Mouse (Mus musculus): ENCODE measurements at regions not wholly inside any gene's neighbourhood (a gene's known extent, or its start where the extent isn't known, plus 50 kb on each side); places are given as distances from the start of the nearest gene placed in this dataset.
"Not testable (repeated sequence)": the region's sequence is repeated elsewhere in the genome, so short reads cannot be mapped to it uniquely, and the experiment has no call there.

DNA sequence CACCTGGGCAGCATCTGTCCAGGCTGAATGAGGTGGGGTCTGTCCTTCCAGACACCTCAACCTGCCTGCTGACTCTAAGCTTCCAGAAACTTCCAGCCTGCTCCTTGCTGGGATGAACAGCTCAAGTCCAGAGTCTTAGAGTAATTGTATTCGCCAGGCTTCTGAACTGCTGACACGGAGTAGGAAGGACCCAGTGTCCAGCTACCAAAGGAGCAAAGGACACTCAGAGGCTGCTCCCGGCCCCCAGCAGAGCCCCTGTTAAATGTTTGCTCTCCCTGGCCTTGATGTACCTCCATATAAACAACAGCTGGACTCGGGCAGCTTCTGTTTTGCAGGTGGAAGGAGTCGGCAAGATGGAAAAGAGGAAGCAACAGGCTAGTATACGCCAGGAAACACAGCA lies 137.5 kb downstream of the Katnal1 start:
- Histone ChIP-seq H3K27ac (no peak overlapping the region), H3K4me3 (ENCODE audit: inconsistent target) (no peak overlapping the region), H3K36me3 (ENCODE audit: inconsistent target) (no peaks in the 10 kb centered on the region), H3K79me2 (ENCODE audit: inconsistent target) (no peaks in the 10 kb centered on the region)
- WGBS (ENCODE audit: missing documents): 47% methylated on average over 6 of the region's 6 CpGs

DNA sequence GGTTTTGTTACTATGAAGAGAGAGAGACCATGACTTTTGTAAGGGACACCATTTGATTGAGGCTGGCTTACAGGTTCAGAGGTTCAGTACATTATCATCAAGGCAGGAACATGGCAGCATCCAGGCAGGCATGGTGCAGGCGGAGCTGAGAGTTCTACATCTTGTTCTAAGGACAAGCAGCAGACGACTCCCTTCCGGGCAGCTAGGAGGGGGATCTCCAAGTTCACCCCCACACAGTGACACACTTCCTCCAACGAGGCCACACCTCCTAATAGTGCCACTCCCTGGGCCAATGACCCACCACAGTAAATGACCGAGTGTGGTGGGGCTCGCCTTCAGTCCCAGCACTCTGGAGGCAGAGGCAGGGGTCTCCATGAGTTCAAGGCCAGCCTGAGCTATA lies 138.8 kb downstream of the Katnal1 start:
- not testable (repeated sequence) for H3K4me3 ChIP-seq (ENCODE audit: inconsistent target)
- WGBS (ENCODE audit: missing documents): 76% methylated on average over 6 of the region's 6 CpGs

DNA sequence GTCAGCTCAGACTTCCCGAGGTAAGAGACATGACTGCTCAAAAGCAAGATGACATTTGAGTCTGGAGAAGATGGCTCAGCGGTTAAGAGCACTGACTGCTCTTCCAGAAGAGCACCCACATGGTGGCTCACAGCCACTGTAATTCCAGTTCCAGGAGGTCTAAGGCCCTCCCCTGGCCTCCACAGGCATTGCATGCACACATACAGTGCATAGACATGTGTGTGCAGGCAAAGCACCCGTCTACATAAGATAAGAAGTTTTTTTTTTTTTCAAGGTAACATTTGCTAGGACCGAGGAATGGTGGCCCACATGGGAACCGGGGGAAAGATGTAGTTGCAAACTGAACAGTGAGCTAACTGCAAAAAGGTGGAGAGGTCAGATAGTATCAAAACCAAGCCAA lies 139.3 kb downstream of the Katnal1 start:
- H3K79me2 ChIP-seq (ENCODE audit: inconsistent target): no peaks in the 10 kb centered on the region
- H3K36me3 ChIP-seq (ENCODE audit: inconsistent target): no peaks in the 10 kb centered on the region
- 92% methylated on average over 5 of the region's 5 CpGs for WGBS (ENCODE audit: missing documents)
- H3K27ac ChIP-seq: no peak overlapping the region
- H3K4me3 ChIP-seq (ENCODE audit: inconsistent target): no peak overlapping the region

More for the DNA sequence above, 138.8 kb downstream of the Katnal1 start:
- not testable (repeated sequence) for H3K36me3 ChIP-seq (ENCODE audit: inconsistent target); H3K79me2 ChIP-seq (ENCODE audit: inconsistent target); H3K27ac ChIP-seq

DNA sequence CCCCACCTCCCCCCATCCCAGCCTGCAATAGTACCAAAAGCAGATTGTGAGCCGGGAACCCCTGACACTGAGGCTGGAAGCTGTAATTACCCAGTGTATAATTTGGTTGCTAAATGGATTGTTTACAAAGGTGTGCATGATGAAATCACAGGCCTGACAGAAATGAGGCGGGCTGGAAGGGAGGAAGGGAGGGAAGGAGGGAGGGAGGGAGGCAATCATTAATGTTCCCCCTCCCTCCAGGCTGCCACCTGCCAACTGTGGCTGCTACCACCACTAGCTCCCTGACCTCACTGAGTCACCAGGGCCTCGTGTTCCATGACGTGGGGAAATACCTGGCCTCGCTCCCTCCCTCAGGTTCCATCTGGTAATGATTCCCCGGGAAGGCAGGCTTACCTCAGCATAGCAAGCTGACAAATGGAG lies 140.0 kb downstream of the Katnal1 start:
- Histone ChIP-seq H3K4me3 (ENCODE audit: inconsistent target) (no peak overlapping the region), H3K27ac (no peak overlapping the region), H3K36me3 (ENCODE audit: inconsistent target) (no peaks in the 10 kb centered on the region), H3K79me2 (ENCODE audit: inconsistent target) (no peaks in the 10 kb centered on the region)
- WGBS (ENCODE audit: missing documents): 69% methylated on average over 5 of the region's 6 CpGs

DNA sequence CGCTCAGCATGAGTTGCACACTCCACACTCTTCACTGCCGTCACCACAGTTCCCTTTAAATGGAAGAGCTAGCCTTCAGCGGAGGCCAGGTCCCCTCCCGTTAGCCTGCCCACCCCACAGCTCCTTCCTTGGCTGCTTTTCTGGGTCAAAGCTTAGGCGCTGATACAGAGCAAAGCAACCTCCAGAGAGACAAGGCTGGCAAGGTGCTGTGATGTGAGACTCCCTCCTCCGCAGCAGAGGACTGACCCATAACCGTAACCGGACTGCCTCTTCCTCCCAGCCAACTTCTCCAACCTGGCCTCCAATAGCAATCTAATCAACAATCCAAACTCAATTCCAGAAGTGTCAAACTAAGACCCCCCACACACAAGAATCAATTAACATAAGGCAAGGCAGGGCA lies 140.4 kb downstream of the Katnal1 start:
- 96% methylated on average over 8 of the region's 8 CpGs for WGBS (ENCODE audit: missing documents)
- no peaks in the 10 kb centered on the region for H3K79me2 ChIP-seq (ENCODE audit: inconsistent target)

DNA sequence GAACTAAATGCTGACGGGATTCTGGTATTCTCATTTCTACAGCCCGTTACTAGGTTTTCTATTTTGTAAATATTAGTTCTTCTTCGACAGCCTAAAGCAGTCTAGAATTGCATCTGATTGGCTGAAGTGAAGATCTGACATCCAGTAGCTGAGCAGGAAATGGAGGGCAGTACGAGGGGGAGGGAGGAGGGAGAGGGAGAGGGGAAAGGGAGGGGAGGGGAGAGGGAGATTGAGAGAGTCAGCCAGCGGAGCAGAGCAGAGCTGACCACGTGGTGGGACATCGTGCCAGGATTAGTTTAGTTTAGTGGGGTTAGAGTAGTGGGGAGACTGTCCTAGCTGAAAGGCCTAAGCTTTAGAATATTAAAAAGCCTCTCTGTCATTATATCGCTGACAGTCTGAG lies 141.8 kb downstream of the Katnal1 start:
- Histone ChIP-seq H3K36me3 (ENCODE audit: inconsistent target) (no peaks in the 10 kb centered on the region), H3K4me3 (ENCODE audit: inconsistent target) (no peak overlapping the region), H3K27ac (no peak overlapping the region), H3K79me2 (ENCODE audit: inconsistent target) (no peaks in the 10 kb centered on the region)
- 41% methylated on average over 8 of the region's 8 CpGs for WGBS (ENCODE audit: missing documents)

More for the DNA sequence above, 140.4 kb downstream of the Katnal1 start:
- no peak overlapping the region for H3K27ac ChIP-seq
- no peak overlapping the region for H3K4me3 ChIP-seq (ENCODE audit: inconsistent target)
- no peaks in the 10 kb centered on the region for H3K36me3 ChIP-seq (ENCODE audit: inconsistent target)

DNA sequence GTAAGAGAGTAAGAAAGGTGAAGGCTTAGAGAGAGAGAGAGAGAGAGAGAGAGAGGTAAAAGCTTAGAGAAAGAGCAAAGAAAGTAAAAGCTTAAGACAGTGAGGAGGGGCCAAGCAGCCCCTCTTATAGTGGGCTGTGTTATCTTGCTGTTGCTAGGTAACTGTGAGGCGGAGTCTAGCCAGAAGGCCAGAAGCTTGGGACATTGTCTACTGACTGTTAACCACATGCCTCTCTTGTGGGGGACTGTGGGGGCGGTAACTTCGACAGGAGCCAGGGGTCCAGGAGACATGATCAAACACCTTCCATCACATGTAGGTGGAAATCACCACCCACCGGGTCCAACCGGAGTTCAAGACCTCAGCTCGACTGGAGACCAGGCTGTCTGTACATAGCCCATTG lies 148.0 kb downstream of the Katnal1 start:
- WGBS (ENCODE audit: missing documents): 80% methylated on average over 6 of the region's 6 CpGs
- H3K79me2 ChIP-seq (ENCODE audit: inconsistent target); H3K27ac ChIP-seq: not testable (repeated sequence)

DNA sequence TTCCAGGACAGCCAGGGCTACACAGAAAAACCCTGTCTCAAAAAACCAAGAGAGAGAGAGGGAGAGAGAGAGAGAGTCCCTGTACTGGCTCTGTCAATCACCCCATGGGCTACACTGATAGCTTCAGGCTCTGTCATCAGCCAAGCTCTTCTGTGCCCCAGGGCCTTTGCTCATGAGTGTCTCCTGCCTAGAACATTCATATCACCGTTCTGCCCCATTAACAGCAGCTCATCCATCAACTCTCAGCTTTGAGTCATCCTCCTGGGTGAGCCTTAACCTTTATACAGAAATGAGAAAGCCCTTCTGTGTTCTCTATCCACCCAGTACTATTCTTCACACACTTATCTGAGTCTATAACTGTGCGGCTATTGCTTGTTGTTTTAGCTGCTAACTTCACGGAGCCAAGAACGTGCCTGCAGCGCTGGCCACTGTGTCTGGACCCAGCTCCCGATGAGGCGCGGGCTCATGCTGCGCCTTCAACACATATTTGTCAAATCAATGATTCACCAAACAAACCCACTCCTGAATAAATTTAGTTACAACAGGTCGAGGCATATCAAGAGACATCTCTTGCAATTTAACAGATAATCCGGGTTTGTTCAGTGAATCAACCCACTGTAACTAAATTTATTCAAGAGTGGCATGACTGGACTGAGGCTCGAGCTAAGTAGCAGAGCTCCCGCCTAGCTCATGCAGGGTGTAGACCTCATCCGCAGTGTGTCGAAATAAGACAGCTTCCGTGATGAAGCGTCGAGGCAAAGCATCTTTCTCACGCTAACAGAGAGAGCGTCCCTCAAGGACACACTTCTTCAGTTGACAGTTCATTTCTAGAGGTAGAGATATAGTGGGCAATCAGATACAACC lies 152.1 kb downstream of the Katnal1 start:
- no peaks in the 10 kb centered on the region for H3K79me2 ChIP-seq (ENCODE audit: inconsistent target)
- 96% methylated on average over 20 of the region's 20 CpGs for WGBS (ENCODE audit: missing documents)
- no peak overlapping the region for H3K4me3 ChIP-seq (ENCODE audit: inconsistent target)
- H3K36me3 ChIP-seq (ENCODE audit: inconsistent target): no peaks in the 10 kb centered on the region
- no peak overlapping the region for H3K27ac ChIP-seq

More for the DNA sequence above, 148.0 kb downstream of the Katnal1 start:
- not testable (repeated sequence) for H3K4me3 ChIP-seq (ENCODE audit: inconsistent target); H3K36me3 ChIP-seq (ENCODE audit: inconsistent target)

DNA sequence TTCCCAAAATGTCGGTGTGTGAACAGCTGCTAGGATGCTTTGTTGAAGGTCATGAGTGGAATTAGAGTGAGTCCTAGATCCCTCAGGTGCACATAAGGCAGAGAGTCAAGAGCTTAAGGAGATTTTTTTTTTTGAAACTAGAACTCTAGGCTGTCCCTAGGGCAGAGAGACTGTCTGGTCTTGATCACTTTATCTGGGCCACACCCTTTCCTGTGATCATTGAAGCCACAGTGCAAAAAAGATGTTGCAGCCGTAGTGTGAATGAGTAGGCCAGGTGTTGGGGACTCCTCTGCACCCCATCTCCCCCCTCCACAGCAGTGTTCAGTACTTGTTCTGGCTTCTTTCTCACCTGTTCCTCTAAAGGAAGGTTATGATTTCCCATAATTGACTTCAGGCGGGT lies 153.9 kb downstream of the Katnal1 start:
- Histone ChIP-seq H3K27ac (no peak overlapping the region), H3K79me2 (ENCODE audit: inconsistent target) (no peaks in the 10 kb centered on the region), H3K36me3 (ENCODE audit: inconsistent target) (no peaks in the 10 kb centered on the region), H3K4me3 (ENCODE audit: inconsistent target) (no peak overlapping the region)
- 84% methylated on average over 2 of the region's 3 CpGs for WGBS (ENCODE audit: missing documents)

DNA sequence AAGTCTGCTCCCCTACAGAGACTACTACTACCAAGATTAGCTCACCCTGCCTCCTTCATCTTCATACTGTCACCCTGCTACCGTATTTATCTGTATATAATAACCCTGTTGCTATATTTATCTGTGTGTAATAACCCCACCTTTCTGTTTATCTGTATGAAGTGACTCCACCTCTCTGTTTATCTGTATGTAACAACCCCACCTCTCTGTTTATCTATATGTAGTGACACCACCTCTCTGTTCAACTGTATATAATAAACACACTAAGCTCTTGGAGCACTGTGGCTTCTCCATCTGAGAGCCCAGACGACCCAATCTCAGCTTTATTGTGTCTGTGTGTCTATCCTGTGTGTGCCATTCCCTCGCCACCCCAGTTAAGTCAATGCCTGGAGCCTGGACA lies 154.7 kb downstream of the Katnal1 start:
- no peak overlapping the region for H3K27ac ChIP-seq

DNA sequence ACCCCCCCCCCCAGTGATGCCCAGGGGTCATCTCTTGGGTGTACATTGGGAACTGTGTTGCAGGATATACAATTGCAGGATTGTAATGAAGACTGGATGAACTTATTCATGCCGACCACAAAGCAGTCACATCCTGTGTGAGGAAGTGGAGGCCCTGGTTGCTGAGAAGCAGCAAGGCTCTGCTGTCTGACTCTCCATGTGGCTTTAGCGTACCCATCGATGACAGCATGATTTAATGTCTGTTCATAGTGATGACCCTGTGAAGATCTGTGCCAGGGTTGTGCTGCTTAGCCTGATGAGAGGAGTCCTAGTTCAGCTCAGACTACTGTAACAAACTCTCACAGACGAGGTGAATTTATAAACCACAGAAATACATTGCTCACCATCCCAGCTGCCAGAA lies 159.7 kb downstream of the Katnal1 start:
- Histone ChIP-seq H3K79me2 (ENCODE audit: inconsistent target) (no peaks in the 10 kb centered on the region), H3K4me3 (ENCODE audit: inconsistent target) (no peak overlapping the region), H3K27ac (no peak overlapping the region), H3K36me3 (ENCODE audit: inconsistent target) (no peaks in the 10 kb centered on the region)
- WGBS (ENCODE audit: missing documents): 15% methylated on average over 4 of the region's 4 CpGs

More for the DNA sequence above, 154.7 kb downstream of the Katnal1 start:
- 84% methylated on average over 3 of the region's 3 CpGs for WGBS (ENCODE audit: missing documents)
- Histone ChIP-seq H3K4me3 (ENCODE audit: inconsistent target) (no peak overlapping the region), H3K36me3 (ENCODE audit: inconsistent target) (no peaks in the 10 kb centered on the region), H3K79me2 (ENCODE audit: inconsistent target) (no peaks in the 10 kb centered on the region)

DNA sequence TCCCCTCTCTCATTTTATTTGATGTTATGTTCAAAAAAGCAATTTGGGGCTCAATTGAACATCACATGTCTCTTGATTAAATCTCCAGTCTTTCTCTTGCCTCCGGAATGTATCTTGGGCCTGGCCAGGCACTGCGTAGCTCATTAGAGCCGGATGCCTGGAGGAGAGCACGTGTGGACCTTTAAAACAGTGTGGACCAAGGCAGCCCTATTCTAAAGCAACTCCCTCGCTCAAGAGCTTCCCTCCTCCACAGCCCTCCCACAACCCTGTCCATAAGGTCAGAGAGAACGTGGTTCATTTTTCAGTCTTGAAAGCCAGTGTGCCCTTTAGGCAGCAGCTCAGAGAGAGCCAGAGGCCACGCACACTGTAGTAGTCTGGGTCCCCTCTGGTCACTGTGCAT lies 160.8 kb downstream of the Katnal1 start:
- WGBS (ENCODE audit: missing documents): 98% methylated on average over 7 of the region's 7 CpGs
- no peaks in the 10 kb centered on the region for H3K79me2 ChIP-seq (ENCODE audit: inconsistent target)
- H3K36me3 ChIP-seq (ENCODE audit: inconsistent target): no peaks in the 10 kb centered on the region
- H3K4me3 ChIP-seq (ENCODE audit: inconsistent target): no peak overlapping the region
- H3K27ac ChIP-seq: no peak overlapping the region

DNA sequence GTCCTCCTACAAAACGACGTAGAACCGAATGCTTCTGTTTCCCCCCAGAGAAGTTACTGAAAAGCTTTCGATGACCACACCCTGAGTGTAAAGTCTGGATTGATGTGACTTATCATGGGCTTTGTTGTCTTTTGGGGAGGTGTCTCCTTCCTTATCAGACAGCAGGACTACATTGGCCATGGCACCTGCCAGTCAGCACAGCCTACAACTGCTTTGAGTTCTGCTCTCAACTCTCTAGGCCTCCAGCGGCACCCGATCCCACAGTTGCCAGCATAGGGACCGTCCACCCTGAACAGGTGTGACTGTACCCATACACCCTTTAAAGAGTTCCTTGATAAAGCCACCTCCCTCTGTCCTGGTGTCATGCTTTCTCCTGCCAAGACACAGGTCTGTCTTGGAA lies 163.1 kb downstream of the Katnal1 start:
- Histone ChIP-seq H3K4me3 (ENCODE audit: inconsistent target) (no peak overlapping the region), H3K79me2 (ENCODE audit: inconsistent target) (no peaks in the 10 kb centered on the region), H3K36me3 (ENCODE audit: inconsistent target) (no peaks in the 10 kb centered on the region), H3K27ac (no peak overlapping the region)
- 92% methylated on average over 7 of the region's 7 CpGs for WGBS (ENCODE audit: missing documents)

DNA sequence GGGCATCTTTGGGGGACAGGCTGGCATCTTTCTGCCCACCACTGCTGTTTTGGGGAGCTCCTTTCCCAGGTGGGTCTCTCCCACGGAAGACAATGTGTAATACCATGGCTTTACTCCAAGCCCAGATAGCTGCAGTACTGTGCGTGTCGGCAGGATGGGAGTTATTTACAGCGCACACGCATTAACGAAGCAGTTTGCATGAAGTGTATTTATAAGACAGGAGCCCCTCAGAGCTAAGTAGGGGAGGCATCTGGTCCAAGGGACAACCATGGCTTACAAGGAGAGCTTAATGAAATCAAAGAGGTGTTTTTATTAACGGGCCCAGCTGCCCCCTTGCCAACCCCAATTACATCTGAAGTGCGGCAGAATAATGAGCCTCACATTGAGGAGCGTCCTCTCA lies 169.0 kb downstream of the Katnal1 start:
- Histone ChIP-seq H3K27ac (no peak overlapping the region), H3K36me3 (ENCODE audit: inconsistent target) (no peaks in the 10 kb centered on the region), H3K79me2 (ENCODE audit: inconsistent target) (no peaks in the 10 kb centered on the region), H3K4me3 (ENCODE audit: inconsistent target) (no peak overlapping the region)
- WGBS (ENCODE audit: missing documents): 96% methylated on average over 9 of the region's 9 CpGs

DNA sequence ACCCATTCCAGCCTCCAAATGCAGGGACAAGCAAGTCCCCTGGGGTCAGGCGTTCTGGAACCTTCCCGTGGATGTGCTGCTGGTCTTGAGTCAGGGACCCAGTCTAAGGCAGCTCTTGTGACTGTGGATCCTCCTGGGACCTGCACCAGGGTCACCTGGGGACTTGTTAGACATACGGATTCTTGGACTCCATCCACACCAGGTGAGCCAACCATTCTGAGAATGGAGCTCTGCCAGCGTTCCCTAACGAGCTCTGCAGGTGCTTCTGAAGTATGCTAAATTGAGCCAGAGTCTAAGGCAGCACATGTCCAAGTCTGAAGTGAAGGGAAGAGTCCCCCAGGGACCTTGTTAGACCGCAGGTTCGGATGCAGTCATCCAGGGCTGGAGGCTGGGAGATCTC lies 170.3 kb downstream of the Katnal1 start:
- WGBS (ENCODE audit: missing documents): 87% methylated on average over 7 of the region's 7 CpGs
- H3K27ac ChIP-seq: no peak overlapping the region
- H3K36me3 ChIP-seq (ENCODE audit: inconsistent target): no peaks in the 10 kb centered on the region
- no peak overlapping the region for H3K4me3 ChIP-seq (ENCODE audit: inconsistent target)
- H3K79me2 ChIP-seq (ENCODE audit: inconsistent target): no peaks in the 10 kb centered on the region

DNA sequence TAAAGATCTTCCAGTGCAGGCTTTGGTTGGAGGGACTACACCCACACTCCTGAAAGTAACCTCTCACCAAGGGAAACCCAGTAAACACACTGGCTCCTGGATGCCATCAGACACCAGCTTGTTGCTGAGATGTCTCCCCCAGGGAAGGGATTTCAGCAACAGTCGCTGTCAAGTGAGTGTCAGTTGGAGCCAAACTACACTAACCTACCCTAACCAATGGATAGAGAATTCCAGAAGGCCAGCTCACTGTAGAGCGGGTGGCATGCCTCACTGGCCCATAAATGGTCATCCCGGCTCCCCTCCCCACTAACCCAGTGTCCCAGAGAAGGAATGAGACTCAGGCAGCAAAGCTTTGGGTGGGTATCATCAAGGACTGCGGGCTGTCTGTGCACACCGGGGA lies 171.4 kb downstream of the Katnal1 start:
- WGBS (ENCODE audit: missing documents): 93% methylated on average over 5 of the region's 5 CpGs
- Histone ChIP-seq H3K4me3 (ENCODE audit: inconsistent target) (no peak overlapping the region), H3K27ac (no peak overlapping the region), H3K36me3 (ENCODE audit: inconsistent target) (no peaks in the 10 kb centered on the region), H3K79me2 (ENCODE audit: inconsistent target) (no peaks in the 10 kb centered on the region)
